Mouse (Mus musculus) mouse trophoblast stem cell (cell line): ENCODE results near the gene Anp32a.

Source experiments
- in situ Hi-C, 2 experiments: fragments of 300-500 bp; cut with MseI, MboI; formaldehyde crosslinking; loops; 2 replicates in 1 of 2; 3 replicates in 1 of 2; pipeline ENCODE4 v1.15.1; 2025

The Anp32a gene

DNA sequence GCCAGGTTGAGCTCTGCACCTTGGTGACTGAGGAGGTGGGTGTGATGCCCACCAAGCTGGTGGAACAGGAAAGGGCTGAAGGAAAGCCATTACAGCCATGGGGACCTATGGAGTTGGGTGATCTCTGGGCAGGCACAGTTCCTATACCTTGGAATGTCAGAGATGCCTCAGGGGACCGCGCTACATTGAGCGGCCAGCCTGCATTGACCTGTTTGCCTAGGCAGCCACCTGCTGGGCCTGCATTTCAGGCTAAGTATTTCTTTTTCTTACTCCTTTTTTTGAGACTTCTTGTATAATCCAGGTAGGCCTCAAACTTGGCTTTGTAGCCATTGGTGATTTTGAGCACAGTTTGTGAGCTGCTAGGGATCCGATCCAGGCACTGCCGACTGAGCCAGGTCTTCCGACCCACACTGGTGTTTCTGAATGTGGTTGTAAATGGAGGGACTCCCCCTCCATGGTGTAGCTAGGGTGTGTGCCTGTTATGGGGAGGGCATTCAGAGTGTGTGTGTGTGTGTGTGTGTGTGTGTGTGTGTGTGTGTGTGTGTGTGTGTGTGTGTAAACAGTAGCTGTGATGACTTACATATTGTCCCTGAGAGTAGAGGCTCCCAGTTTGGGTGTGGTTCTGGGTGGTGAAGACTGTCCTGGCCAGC is 27.3 kb downstream of the Anp32a start:
- in situ Hi-C loops: no loop called here

DNA sequence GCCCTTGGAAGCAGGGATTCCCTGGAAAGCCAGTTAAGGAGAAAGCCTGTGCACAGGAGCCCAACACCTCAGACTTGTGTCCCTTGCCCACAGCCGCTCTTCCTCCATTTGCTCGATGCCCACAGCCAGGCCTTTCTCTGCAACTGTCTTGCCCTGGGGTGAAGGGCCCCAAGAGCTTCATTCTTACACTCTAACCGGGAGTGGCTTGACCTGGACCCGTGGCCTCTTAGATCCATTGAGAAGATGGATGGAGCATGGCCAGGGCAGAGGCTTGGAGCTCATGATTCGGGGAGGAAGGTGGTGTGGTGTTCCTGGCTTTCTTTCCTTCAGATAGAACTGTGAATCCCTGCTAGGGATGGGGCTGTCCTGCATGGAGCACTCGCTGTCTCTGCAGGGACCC is 28.1 kb downstream of the Anp32a start:
- in situ Hi-C loops: no loop called here

DNA sequence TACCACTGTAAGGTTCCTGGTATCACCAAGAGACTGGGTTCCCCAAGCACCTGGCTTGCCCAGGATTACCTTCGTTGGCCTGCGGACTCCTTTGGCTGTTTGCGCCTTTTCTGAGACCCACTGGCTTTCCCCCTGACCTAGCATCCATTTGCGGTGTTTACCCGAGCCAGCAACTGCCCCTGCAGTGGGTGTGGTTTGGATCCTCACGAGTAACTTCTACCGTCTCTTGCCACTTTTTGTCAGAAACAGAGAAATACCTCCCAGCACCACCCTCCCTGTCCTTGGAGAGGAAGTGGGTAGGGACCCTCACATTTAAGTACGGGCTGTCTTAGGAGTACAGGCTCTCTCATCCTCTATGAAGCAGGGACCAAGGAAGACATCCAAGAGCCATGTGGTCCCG is 29.1 kb downstream of the Anp32a start:
- in situ Hi-C loops: no loop called here

DNA sequence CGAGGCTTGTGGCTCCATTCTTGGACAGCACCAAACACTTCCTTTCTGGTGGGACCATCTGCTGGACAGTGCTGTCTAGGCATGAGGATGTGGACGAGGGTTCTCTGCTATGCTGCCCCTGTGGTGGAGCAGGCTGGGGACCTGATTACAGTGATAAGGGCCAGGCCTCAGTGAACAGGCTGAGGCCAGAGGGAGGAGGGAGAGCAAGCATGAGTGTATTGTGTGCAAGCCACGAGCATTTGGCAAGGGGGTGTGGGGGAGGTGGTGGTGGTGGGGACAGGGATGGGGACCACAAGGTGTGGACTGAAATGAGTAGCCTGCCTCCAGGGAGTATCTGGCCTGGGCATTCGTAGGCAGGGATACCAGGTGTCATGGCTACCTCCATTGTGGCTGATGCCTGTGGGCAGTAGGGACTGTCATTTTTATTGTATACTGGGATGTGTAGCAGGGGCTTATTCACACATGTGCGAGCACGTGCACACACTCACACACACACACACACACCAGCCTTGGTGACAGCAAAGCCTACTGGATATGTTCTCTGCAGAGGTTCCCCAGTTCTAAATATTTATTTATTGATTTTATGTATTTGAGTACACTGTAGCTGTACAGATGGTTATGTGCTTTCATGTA is 29.7 kb downstream of the Anp32a start:
- in situ Hi-C loops: no loop called here

DNA sequence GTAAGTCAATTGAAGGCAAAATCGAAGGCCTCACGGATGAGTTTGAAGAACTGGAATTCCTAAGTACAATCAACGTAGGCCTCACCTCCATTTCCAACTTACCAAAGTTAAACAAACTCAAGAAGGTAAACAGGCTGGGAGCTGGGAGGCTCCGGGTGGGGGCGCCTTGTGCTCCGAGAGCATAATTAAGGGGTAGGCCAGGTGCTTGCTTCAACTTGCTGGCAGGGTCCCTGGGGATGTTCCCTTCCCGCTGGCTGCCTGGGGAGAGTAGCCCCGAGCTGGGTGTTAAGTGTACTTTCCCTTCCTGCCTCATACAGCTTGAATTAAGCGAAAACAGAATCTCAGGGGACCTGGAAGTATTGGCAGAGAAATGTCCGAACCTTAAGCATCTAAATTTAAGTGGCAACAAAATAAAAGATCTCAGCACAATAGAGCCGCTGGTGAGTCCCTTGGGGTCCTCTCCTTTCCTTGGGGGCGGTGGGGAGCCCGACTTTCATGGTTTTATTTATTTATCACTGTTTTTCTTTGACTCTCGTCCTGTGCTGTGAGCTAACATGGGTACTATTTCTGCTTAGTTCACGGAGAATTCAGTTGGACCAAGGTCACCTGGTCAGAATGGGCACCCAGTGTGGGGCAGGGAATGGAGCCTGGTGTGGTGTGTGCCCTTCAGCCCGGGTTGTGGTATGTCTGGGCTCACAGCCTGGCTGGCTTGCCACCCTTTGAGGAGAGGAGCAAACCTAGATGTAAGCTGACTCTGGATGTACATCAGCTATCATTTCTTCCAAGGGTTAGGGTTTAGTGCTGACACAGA is 30.9 kb downstream of the Anp32a start:
- in situ Hi-C loops: no loop called here

DNA sequence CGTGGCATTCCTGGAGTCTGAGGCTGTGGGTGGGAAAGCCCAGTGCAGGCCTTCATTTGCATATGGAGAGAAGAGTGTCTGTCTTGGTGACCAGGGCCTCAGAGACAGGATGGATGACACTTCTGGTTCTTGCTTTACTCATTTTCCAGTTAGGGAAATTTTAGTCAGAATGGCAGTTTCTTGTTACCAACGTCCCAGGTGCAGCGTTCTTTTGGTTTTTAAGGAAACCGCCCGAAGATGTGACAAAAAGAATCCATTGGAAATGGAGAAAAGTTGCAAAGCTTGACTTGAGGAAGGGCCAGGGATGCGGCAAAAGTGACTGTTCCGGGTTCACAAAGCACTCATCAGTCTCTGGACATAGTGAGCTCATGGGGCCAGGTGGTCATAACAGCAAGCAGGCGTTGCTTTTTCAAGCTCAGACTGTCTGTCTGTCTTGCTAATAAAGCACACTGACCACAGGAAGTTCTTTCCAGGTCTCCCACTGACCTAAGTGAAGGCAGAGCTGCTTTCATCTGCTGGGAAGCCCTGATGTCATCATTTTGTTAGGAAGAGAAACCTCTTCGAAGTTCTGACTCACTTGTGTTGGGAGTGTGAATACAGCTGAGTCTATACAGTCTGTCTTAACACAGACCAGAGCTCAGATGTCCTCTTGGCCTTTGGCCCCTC is 31.6 kb downstream of the Anp32a start:
- in situ Hi-C loops: no loop called here

DNA sequence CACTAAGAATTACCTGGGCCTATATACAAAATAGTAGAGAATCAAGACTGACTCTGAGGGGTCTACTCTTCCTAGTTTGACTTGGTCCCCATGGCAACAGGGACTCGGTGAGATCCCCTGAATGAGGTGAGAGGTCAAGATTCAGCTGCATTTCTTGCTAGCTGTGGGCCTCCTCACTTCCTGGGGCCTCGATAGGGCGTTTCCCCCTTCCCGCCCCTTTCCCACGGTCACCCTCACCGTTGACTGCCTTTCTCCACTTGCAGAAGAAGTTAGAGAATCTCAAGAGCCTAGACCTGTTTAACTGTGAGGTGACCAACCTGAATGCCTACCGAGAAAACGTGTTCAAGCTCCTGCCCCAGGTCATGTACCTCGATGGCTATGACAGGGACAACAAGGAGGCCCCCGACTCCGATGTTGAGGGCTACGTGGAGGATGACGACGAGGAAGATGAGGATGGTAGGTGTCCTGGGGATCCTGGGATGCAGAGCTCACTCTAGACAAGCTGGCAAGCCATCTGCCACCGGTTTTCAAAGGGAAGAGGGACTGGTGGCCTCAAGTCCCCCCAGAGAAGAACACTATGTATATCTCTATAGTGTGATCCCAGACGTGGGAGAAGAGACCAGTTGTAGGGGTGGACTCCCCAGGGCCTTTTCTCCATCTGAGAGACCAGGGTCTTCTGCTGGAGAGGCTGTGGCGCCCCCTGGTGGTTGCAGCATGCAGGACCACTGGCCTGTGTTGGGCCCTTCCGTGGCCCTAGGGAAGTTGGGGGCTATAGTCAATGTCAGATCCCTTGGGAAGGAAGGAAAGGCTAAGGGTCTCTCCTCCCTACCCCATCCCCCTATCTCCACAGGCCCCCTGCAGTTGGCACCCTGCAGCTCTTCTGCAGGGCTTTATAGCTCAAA is 32.4 kb downstream of the Anp32a start:
- in situ Hi-C loops: no loop called here

DNA sequence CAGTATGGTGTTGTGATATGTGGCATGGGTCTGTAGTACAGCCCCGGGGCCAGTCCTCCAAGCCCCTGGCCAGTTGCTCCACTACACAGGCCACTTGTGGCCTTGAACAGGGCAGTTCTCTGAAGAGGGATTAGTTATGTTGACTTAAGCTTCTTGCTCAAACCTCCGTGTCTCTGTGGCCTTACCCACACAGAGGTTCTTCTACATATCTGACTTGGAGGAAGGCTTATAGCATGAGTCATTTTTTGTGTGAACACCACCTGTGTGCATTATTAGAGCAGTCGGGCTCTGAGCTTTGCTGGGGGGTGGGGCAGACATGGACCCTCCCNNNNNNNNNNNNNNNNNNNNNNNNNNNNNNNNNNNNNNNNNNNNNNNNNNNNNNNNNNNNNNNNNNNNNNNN is 33.2 kb downstream of the Anp32a start:
- in situ Hi-C loops: no loop called here

DNA sequence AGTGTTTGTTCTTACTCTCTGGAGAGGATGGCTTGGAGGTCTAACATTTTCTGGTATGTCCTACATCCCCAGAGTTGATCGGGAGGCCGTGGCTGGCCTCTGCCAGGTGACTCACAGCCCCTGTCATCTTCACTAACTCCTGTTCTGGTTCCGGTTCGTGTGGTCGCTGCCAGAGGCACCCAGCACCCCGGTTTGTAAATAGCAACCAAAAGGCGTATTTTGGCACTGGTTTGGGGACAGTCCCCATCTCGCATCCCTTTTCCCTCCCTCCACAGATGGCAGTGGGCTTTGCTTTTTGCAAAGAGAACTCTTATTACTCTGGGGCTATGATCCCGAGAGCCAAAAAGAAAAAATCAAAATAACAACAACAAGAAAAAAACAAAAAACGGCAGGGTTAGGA is 36.8 kb downstream of the Anp32a start:
- in situ Hi-C loops: no loop called here

DNA sequence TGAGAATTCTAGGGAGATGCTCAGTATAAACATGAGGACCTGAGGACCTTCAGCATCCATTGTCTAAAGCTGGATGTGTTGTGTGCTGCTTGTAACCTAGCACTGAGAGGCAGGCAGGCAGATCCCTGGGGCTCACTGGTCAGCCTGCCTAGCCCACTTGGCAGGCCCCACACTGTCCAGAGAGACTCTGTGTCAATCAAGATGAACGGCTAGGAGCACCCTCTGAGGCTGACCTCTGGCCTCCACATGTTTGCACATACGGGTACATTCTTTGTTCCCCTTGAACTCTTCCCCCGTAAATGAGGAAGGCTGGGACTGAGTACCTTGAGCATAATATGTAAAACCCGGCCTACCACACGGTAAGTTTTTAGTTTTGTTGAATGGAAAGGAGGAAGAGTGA is 39.3 kb downstream of the Anp32a start:
- in situ Hi-C loops: no loop called here

DNA sequence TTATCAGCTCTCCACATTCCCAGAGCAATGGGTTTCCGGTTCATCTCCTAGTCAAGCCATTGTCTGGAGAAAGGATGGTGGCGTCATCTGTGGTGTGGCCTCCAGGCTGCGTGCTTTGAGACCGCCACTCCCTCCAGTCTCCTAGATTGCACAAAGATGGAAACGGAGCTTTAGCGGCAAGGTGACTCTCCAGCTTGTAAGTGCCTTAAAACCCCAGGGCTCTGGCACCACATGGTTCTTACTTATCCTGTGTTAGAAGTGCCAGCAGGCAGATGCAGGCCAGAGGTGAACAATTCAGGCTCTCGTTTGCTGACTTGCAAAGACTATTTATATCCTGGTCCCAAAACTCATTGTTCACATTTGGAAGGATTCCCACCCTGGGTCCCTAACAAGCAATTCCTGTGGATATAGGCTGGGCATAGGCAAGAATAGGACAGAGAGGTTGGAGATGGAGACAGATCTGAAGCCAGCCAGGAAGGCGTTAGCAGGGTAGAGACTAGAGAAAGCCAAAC is 40.4 kb downstream of the Anp32a start:
- in situ Hi-C loops: no loop called here

DNA sequence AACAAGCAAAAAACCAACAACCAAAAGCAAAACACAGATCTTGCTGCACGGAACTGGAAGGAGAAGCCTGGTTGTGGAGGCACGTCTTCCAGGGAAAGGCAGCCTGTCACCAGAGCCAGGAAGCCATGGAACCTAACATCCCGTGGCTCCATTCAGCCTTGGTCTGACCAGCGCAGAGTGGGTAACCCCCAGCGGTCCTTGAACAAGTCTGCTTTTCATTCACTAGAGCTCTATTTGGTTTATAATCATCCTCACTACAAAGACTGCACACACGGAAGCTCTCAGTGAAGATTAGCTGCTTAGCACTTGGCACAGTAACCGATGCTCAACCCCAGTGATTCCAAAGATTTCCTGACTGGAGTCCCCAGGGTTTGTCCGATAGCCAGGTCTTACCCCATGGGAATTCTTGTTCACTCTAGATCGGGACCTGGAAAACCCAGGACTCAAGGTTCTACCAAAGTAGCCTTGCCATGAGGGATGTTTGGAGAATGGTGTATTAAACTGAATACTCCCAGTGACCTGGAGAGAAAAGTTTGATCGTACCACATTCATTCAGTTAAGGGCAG is 41.5 kb downstream of the Anp32a start:
- in situ Hi-C loops: no loop called here

DNA sequence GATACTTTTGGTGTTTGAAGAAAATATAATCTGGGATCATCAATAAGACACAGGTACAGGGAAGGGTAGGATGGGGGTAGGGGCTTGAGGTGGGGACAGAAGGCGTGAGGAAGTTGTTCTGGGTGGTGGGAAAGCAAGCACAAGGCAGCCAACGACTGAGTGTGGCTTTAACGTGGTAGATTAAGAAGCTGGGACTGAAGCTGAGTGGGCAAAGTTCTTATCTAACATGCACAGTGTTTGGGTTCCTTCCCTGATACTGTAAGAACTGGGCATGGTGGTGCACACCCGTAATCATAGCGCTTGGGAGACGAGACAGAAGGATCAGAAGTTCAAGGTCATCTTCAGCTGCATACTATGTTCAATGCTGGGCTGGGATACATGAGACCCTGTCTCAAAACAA is 44.0 kb downstream of the Anp32a start:
- in situ Hi-C loops: no loop called here

DNA sequence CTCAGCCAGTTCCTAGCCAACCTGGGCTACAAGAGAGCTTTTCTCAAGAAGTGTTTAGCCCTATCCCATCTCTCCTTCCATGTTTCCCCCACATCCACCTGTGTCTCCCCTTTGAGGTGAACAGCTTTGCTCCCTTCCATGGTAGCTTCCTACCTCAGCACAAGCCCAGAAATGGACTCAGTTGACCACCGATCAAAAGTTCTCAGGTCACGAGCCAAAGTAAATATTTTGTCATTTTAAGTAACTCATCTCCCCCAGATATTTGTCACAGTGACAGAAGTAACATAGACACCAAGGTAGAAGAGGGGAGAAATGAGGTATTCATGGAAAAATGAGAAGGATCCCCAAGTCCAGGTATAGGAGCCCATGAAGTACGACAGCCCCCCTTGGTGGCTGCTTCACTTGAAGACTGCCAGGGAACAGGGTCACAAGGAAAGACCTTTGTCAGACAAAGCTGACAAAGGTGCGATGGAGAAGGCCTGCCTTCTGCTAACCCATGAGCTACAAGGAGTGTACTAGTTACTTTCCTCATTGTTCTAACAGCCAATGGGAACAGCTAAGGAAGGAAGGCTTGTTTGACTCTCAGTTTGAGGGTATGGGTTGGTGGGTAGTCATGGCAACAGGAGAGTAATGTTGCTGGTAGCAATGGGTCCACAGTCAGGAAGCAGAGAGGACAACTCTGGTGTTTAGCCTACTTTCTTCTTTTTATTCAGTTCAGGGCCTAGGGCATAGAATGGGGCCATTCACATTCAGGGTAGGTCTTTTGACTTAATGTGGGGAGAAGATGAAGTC is 44.8 kb downstream of the Anp32a start:
- in situ Hi-C loops: no loop called here

DNA sequence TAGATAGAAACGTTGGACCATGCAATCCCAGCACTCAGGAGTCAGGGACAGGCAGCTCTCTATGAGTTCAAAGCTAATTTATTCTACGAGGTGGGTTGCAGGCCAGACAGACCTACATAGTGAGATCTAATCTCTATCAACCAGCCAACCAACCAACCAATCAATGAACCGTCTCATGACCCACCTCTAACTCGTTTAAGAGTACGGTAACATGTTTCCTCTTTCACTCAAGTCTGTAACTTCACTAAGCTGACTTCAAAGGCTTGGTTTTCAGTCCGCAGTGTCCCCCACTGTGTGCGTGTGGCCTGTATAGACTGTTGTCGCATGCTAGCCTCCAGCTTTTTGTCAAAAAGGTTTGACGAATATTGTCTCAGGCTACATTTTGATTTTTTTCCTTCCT is 48.6 kb downstream of the Anp32a start:
- in situ Hi-C loops: no loop called here

DNA sequence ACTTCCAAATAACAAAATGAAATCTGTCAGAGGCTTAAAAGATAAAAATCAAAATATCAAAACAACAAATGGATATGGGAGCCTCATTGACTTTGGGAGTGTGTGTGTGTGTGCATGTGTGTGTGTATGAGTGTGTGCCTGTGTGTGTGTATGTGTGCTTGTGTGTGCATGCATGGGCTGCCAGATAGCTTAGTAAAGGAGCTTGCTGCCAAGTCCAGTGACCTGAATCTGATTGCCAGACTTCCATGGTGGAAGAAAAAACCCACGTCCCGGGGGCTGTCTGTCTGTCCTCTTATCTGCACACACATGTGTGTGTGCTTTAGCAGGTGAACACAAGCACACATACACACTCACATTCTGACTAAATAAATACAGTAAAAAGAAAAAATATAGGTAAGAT is 52.4 kb downstream of the Anp32a start:
- in situ Hi-C loops: no loop called here

DNA sequence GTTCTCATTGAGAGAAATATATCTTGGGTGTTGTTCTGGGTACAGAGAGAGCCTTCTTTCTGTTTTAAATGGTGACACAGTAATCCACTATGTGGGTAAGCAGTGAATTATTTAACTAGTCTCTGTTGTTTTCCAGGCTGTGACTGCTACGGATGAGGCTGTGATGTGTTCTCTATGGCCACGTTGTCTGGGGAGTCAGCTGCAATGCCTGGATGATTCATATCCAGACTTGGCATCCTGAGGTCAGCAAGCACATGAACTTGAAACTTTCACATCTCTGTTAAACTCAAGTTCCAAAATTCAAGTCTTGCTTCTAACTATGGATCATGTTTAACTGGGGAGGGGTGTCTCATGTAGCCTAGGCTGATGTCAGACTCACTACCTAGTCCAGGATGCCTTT is 53.1 kb downstream of the Anp32a start:
- in situ Hi-C loops: no loop called here

DNA sequence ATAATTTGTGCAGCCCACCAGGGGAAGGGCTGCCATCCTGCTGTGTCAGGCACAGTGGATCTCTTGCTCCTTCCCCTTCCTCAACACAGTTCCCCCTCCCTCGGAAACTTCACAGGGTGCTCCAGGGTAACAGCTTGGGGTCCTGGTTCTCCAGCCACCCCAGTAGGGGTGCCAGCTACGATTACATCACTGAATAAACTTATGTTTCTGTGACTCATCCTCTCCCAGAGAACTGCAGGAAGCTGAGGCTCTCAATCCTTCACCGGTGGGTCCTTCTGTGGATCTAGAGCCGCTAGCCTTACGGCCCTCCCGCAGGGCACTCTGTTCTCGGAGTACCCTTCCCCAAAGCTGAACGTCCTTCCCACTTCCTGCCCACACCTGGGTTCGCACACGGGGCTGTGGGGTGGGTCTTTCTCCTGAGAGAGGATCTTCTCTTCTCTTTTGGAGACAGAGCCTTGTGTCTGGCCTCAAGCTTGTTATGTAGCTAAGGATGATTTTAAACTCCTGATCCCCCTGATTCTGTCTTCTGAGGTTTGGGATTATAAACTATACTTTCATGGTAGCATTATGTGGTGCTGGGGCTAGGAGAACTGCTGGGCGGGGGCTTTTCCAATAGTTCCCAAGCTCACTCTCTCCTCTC is 59.6 kb downstream of the Anp32a start:
- in situ Hi-C loops: no loop called here

DNA sequence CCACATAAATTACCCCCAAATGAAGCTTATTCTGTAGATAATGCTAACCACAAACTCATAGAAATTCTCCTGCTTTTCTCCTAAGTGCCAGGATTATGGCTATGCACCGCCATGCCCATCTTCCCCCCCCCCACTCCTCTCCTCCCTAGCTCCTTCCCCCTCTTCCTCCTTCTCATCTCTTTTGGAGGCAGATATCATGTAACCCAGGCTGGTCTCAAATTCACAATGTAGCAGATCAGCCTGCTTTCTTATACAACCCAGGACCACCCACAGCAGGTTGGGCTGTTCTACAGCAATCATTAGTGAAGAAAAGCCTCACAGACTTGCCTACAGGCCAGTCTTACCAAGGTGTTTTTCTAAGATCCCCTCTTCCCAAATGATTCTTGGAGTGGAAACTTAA is 60.5 kb downstream of the Anp32a start:
- in situ Hi-C loops: no loop called here
